Mouse (Mus musculus) testis, postnatal 10 days (tissue): ENCODE results near the gene Hectd3.

Experiments used
- DNase-seq: peaks from one replicate; pipeline ENCODE4 v3.0.0; 2021; ENCODE audit warnings: low spot score

Hectd3 gene

DNA sequence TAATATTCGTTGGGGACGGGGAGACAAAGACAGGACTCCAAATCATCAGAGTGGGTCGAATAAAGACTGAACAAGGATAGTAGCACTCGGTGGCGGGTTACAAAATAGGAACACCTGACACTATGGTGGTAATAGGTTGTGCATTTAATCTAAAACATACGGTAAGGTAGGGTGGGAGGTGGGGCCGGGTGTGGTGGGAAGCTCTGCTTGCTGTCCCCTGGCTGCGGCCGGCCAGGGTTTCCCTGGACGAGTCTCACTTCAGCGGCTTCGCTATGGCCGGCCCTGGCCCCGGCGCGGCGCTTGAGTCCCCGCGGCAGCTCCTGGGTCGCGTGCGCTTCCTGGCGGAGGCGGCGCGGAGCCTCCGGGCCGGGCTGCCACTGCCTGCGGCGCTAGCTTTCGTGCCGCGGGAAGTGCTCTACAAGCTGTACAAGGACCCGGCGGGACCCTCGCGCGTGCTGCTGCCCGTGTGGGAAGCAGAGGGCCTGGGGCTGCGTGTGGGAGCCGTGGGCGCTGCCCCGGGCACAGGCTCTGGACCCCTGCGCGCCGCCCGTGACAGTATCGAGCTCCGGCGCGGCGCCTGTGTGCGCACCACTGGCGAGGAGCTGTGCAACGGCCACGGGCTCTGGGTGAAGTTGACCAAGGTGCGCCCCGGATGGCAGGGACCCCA, at the start of gene Hectd3:
Hectd3 (plus strand) TSS at position 187 of the 667 bp plus-strand sequence.
- DNase-seq: peak; percentile 69

DNA sequence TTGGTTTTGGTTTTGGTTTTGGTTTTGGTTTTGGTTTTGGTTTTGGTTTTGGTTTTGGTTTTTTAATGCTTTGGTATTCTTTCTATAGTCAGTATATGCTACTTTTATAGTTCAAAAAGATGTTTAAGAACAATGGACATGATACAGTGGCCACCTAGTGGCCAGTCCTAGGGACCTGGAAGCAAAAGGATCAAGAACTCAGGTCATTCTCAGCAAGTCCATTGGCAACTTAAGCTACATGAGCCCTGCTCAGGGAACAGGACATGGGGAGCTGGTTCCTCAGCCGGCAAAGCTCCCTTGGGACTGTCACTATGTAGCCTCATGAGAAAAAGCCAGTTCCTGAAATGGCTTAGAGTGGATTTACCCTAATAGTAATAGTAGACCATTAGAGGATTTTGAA, 43.5 kb upstream of the Hectd3 start:
- no peak for DNase-seq

DNA sequence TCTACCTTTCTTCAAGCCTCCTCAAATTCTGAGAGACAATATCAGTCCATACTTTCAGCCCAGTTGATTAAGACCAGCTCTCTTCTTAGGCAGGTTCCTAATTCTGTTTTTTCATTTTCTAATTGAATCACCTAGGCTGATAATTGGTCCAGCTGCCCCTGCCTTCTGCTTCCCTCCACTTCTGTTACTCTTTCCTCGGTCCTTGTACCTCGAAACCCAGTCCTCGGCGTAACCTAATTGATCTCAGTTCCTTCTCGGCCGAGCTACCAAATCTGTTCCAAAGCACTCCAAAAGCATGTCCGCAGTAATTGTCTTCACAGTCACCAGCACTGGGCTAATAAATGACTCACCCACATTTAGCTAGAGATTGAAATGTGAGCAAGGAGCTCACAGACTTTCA, 40.2 kb upstream of the Hectd3 start:
- no peak for DNase-seq

DNA sequence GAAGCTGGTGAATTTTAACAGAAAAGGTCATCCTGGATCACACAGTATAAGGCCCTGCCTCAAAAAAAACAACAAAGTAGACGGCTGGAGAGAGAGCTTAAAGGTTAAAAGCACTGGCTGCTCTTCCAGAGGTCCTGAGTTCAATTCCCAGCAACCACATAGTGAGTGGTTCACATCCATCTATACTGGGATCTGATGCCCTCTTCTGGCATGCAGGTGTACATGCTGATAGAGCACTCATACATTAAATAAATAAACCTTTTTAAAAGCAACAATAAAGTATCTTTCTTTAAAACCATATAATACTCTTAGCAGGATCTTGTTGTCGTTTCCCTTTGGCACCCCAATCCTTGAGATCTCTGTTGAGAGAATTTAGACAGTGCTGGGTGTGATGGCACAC, 18.6 kb upstream of the Hectd3 start:
- DNase-seq: no peak

DNA sequence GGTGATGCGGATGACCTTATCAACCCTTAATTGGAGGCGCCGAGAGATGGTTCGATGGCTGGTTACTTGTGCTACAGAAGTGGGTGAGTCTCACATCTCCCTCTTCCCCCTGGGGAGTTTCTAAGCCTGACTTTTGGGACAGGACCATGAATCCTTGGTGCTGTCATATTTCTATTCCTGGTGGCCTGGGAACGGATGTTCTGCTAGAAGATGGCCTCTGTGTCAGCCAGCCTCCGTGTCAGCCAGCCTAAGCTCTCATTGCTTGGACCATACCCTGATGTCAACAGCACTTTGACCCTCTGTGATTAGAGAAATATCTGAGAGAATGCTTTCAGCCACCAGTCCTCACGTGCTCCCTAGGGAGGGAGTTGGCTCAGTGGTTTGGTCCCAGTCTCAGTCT, 9.4 kb upstream of the Hectd3 start:
- no peak for DNase-seq

DNA sequence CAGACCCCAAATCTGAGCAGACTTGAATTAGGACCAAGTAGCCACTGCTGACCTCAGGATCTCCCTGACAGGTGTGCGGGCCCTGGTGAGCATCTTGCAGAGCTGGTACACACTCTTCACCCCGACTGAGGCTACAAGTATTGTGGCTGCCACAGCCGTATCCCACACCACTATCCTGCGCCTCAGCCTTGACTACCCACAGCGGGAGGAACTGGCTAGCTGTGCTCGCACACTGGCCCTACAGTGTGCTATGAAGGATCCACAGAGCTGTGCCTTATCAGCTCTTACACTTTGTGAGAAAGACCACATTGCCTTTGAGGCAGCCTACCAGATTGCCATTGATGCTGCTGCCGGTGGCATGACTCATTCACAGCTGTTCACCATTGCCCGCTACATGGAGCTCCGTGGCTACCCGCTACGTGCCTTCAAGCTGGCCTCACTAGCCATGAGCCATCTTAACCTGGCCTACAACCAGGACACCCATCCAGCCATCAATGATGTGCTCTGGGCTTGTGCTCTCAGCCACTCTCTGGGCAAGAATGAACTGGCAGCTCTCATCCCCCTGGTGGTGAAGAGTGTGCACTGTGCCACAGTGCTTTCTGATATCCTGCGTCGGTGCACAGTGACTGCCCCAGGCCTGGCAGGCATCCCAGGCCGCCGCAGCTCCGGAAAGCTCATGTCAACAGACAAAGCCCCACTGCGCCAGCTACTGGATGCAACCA, 8.6 kb upstream of the Hectd3 start:
- DNase-seq: peak; percentile 84

DNA sequence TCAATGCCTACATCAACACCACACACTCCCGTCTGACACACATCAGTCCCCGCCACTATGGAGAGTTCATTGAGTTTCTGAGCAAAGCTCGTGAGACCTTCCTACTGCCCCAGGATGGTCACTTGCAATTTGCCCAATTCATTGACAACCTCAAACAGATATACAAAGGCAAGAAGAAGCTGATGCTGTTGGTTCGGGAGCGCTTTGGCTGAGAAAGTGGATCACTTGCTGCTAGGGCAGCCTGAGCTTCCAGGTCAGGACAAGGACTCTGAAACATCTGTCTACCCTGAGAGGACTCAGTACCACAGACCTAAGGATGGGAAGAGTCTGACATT, 8.0 kb upstream of the Hectd3 start:
- DNase-seq: no peak

DNA sequence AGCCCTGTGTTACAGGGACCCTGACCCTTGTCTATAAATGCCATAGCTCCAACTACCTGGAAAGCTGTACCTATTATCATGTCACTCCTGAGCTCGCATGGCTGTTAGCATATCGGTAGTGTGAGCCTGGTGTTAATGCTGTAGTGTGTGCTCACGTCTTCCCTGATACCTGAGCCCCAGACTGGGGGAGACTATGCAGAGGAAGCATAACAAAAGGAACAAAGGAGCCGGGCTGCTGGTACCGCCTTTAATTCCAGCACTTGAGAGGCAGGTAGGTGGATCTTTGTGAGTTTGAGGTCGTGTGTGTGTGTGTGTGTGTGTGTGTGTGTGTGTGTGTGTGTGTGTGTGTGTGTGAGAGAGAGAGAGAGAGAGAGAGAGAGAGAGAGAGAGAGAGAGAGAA, 5.4 kb upstream of the Hectd3 start:
- no peak for DNase-seq

DNA sequence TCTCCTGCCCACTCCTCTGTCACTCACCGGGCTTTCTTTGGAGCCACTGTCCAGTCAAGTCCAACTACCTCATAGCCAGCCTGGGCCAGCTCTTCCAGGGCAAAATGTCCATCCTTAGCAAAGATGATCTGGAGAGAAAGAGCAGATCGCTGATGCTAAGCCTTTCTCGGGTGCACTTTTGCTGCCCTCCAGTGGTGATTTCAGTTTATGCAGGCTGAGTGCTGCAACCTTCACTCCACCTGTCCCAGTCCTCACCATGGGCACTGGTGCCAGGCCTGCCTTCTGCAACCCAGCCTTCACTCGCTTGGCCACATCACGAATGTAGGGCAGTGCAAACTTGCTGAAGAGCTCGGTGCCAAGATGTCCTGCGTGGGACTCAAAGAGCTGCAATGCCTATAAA, 3.8 kb upstream of the Hectd3 start:
- DNase-seq: peak; percentile 87

DNA sequence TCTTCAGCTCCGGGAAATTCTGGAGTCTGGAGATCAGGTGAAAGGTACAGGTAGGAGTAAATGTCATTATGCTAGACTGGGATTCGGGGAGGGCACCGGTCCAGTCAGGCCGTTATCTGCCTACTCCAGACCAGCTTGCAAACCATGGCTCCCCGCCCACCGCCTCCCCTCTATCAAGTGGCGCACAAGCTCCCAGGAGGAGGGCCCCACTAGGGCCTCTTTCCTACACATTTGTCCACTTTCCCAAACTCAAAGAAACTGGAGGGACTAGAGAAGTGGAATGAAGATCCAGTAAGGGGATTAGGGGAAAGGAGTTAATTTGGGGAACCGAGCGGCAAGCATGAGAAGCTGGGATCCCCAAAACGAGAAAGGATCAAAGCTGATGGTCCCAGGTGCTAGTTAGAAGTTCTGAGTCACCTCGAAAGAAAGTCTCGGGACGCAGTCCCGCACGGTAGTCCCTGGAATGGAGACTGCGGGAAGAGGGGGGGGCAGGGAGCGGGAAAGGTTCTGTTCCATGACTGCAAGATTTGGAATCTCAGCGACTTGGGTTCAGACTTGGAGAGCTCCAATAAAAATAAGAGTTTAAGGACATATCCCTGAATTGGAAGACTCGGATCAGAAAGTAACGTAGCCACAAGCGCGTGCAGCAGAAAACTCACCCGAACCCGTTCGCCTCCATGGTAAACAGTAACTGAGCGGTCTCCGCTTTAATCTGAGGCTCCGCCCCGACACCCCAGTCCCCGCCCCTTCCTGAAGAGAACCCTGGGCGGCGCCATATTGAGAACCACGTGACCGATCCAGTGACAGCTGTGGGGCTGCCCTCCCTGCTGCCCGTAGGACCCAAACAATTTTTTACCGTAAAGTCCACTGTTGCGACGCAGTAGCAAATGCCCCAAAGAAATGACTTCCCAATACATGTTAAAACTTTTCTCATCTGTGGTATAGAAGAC, 1.2 kb upstream of the Hectd3 start, which contains the start of gene Urod:
Urod (minus strand) TSS at position 742 of the 950 bp plus-strand sequence.
- peak; percentile 97 for DNase-seq

DNA sequence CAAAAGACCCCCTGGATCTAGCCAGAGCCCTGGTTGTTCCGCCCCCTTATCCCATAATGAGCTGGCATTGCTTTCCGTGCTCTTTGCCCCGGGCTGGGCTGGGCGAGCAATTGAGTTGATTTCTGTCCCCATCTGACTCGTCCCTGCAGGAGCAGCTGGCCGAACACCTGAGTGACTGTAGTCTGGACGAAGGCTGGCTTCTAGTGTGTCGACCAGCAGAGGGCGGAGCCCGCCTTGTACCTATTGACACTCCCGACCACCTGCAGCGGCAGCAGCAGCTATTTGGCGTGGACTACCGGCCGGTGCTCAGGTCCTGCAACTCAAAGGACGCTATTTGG, 650 bp downstream of the Hectd3 start:
- DNase-seq: peak; percentile 65

DNA sequence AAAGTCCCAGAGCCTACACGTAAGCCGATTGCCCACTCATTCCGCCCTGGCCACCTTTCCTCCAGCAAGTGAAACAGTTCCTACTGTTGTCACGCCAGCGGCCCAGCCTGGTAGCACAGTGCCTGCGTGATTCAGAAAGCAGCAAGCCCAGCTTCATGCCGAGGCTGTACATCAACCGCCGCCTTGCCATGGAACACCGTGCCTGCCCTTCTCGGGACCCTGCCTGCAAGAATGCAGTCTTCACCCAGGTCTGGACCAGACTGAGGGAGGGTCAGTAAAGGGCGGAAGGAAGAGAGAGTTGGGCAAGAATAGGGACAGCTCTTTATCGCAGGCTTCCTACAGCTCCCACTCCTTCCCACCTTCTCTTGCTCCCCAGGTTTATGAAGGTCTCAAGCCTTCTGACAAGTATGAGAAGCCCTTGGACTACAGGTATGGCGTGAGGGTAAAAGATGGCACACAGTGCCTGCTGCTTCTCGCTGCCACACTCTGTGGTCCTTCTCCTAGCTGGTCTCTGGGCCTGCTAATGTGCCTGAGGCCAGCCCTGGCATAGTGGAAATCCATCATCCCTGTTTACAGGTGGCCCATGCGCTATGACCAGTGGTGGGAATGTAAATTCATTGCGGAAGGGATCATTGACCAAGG, 4.5 kb downstream of the Hectd3 start:
- DNase-seq: no peak

DNA sequence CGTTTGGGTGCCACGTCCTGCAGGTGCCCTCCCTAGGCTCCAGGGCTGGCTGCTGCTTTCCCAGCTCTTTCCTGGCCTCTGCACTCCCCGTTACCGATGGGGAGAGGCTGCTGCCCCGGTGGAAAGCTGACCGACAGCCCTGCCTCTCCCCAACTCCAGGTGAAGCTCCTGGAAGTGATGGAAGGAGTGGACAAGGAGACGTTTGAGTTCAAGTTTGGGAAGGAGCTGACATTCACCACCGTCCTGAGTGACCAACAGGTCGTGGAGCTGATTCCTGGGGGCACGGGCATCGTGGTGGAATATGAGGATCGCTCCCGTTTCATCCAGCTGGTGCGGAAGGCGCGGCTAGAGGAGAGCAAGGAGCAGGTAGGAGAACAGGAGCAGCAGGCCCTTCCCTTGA, 6.8 kb downstream of the Hectd3 start:
- DNase-seq: no peak

DNA sequence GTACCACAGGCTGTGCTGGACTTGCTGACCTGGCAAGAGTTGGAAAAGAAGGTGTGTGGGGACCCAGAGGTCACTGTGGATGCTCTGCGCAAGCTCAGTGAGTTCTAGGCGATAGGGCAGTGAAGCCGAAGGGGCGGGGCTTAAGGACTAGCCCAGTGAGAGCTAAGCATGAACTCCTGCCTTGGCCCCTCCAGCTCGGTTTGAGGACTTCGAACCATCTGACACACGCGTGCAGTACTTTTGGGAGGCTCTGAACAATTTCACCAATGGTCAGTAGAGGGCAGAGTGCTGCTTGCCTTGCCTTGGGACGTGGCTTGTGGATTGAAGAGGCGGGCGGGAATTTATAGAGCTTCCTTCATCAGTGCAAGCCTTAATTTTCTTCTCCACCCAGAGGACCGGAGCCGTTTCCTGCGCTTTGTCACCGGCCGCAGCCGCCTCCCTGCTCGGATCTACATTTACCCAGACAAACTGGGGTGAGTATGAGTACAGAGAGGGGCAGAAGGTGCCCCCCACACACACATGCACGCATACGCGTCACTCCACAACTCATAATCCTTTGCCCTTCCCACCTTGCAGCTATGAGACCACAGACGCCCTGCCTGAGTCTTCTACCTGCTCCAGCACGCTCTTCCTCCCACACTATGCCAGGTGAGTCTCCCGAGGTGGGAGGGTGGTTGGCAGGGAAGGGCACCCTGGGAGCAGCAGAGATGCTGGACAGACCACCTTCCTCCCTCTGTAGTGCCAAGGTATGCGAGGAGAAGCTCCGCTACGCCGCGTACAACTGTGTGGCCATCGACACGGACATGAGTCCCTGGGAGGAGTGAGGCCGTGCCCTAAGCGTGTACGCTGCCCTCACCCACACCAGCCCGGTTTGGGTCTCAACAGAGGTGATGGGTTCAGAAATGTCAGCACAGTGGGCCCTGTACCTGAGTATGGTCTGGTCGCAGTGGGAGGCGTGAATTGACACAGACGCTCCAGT, 7.7 kb downstream of the Hectd3 start:
- peak; percentile 74 for DNase-seq

DNA sequence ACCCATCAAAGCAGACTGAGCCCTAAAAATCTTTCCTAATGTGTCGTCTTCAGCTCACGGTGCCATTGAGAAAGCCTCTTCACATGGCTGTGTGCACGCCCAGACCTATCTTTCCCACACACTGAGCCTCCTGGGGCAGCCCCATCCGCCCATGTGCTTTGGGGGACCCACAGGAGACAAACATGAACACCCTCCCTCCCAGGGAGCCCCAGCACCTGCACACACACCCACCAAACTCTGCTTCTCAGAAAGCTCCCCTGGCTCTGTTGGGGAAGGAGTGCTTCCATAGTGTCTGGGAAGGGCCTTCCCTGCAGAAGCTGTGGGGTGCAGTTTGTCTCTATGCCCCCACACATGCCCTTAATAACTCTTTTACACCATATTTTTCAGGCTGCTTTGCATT, 9.5 kb downstream of the Hectd3 start:
- no peak for DNase-seq

DNA sequence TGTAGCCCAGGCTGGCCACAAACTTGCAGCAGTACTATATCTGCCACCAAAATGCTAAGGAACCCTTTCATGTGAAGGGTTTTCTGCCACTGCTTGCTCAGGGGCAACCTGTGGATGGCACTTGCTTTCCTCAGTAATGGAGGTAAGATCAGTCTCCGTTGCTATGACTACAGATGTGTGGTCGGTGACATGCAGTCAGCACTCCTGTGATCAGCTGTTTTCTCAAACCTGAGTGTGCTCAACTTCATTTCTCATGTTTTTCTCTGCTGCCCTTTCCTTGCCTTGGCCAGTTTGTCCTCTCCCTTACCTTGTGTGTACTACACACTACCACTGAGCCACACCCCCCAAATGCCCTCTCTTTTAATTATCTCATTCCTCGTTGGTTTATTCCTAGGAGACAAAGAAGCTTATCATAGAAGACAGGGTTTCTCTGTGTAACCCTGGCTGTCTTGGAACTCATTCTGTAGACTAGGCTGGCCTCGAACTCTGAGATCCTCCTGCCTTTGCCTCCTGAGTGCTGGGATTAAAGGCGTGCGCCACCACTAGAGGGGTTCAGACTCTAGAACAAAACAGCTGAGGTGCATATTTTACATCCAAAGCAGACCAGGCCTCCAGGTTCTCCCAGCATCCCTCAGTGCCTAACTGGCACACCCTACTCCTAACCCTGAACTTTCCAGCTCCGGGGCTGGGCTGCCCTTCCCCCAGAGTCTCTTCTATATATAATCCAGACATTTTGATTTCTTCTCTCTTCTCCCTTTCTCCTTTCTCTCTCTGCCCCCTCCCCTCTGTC, 10.7 kb downstream of the Hectd3 start:
- DNase-seq: no peak

DNA sequence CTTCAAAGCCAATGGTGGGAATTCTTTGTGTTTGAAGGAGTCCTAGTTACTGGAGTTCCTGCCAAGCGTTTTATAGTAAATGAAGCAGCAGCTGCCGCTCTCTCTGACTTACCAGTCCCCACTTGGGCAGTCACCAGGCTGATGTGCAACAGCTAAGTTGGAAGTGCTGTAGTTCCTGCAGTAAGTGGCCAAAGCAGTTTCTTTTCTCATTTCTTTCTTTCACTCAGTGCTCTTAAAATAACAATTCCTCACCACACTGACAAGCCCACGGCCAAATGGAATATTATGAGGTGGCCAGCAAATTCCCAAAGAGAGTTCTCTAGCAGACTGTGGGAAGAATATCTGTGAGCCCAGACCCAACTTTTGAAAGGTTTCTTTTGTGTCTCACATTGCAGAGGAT, 11.9 kb downstream of the Hectd3 start:
- no peak for DNase-seq

DNA sequence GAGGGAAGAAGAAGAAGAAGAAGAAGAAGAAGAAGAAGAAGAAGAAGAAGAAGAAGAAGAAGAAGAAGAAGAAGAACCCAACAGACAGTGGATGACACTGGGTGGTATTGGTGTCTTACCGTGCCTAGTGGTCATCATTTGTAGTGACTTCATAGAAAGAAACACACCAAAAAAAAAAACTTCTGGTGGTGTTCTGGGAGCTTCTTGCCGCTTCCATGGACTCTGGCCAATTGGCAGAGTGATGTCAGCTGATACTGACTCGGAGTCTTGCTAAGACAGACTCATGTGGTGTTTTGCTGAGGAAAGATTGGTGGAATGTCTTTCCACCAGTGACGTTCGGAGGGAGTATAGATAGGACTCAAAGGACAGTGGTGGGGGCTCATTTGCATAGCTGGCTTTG, 15.1 kb downstream of the Hectd3 start:
- no peak for DNase-seq

DNA sequence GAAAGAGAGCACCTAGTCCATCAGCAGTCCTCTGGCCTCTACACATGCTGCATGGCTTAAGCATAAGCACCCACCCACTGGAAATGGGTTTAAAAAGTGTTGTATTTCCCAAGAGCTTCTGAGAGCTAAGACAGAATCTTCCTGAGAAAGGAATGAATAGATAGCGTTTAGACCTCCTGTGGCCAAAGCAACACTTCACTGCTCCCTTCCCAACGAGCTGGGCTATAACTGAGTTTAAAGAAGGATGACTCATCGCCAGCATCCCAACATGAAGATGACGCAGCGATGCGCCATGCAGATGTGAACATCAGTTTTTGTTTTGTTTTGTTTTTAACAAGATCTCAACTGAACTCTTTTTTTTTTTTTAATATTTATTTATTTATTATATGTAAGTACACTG, 18.5 kb downstream of the Hectd3 start:
- no peak for DNase-seq

DNA sequence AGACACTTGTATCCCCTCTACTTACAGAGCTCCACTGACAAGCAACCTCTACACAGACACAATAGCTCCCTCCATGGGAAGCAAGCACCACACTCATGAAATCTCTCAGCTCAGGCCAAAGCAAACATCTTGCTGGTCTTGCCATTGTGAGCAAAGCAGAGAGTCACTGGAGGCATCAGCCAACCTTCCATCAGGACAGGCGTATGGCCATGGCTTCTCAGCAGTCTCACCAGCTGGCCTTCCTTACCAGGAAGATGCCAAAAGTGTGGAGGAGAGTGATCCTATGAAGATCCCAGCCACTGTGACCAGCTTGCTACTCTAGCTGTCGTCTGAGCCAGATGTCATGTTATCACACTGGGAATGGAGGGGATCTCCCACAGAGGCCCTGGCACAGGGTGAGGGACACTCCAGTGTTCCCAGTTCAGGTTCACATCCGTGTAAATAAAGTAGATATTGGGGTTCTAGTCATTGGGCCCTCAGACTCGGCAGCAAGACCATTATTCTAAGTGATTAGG, 19.8 kb downstream of the Hectd3 start:
- DNase-seq: no peak
